Mouse (Mus musculus) cortical plate, adult 2 months (tissue): Measurements from ENCODE around the gene T2.

Source experiments
- CTCF ChIP-seq: fragments of 200-500 bp; IDR thresholded peaks from 2 replicates; pipeline ENCODE4 v1.5.1; 2011; ENCODE audit warnings: mild to moderate bottlenecking, control low read depth, low read length; ENCODE audit not compliant: insufficient read depth; ENCODE audit errors: extremely low read depth
- POLR2A ChIP-seq: fragments of 200-500 bp; IDR thresholded peaks from 2 replicates; pipeline ENCODE4 v1.6.1; 2011; ENCODE audit warnings: mild to moderate bottlenecking, low read length, control low read depth; ENCODE audit not compliant: insufficient read depth; ENCODE audit errors: extremely low read depth

- TF ChIP-seq POLR2A (no peak), CTCF (no peak)
These were observed 61.1 kb downstream of the T2 start for GRCm38 (mm10) chr17:8416865-8417264.
